Mouse (Mus musculus) B cell, adult 62 days (primary cell): Measurements from ENCODE around the gene Tmem159. TPM values are rescaled to one million over a fixed set of nuclear protein-coding genes. Genes with fewer than 3 reads are reported as not detected.

Experiments
- total RNA-seq: library from RNA; stranded (reverse); gene quantifications from 4 replicates; pipeline ENCODE4 v1.2.4, GENCODE M21; 2023

The Tmem159 gene
- total RNA-seq, result 1.1 to 2.0 TPM (median 1.5 TPM) in 4 replicates

GRCm38 (mm10) chr7:120102164-120102972, at the start of gene Tmem159:
Gene Tmem159, plus strand, starts transcription at chr7:120102353.

GRCm38 (mm10) chr7:120095180-120095579, 7.0 kb upstream of the Tmem159 start, which contains the start of gene Dnah3:
Gene Dnah3, minus strand, starts transcription at chr7:120095280.

GRCm38 (mm10) chr7:120145191-120145590, 43.0 kb downstream of the Tmem159 start, which contains the start of gene Zp2:
Gene Zp2, minus strand, starts transcription at chr7:120145291.

Other genes with a start within 250 kb of the Tmem159 start
- 3.5 to 3.8 TPM (median 3.6 TPM) in 4 replicates for gene Lyrm1, start 206.5 kb upstream of the Tmem159 start, total RNA-seq
- gene Dcun1d3, start 206.1 kb upstream of the Tmem159 start, total RNA-seq, result 8.8 to 20.9 TPM (median 11.5 TPM) in 4 replicates
- gene Dnah3, start 7.1 kb upstream of the Tmem159 start, total RNA-seq, result not detected in 4 replicates
- gene Zp2, start 42.9 kb downstream of the Tmem159 start, total RNA-seq, result not detected in 4 replicates
- not detected in 4 replicates for gene Anks4b, start 71.5 kb downstream of the Tmem159 start, total RNA-seq
- gene Crym, start 99.8 kb downstream of the Tmem159 start, total RNA-seq, result not detected in 4 replicates
- not detected in 4 replicates for gene Abca14, start 101.6 kb downstream of the Tmem159 start, total RNA-seq
- not detected in 4 replicates for gene Abca15, start 226.3 kb downstream of the Tmem159 start, total RNA-seq